Mouse (Mus musculus) thymus, postnatal 10 days (tissue): ENCODE results near the gene Srd5a1.
"Not testable (repeated sequence)": the region's sequence is repeated elsewhere in the genome, so short reads cannot be mapped to it uniquely, and the experiment has no call there.

Experiments used
- DNase-seq, 2 experiments: peaks; one replicate each; pipeline ENCODE4 v3.0.0; 2021; ENCODE audit warnings: low spot score in 2 of 2

Srd5a1 gene

GRCm38 (mm10) chr13:69624510-69624909 lies 13.3 kb upstream of the Srd5a1 start:
- DNase-seq: no peak

GRCm38 (mm10) chr13:69623843-69624242 lies 12.6 kb upstream of the Srd5a1 start:
- no peak for DNase-seq

- DNase-seq: no peak
Observed at GRCm38 (mm10) chr13:69616716-69617115, 5.5 kb upstream of the Srd5a1 start.

GRCm38 (mm10) chr13:69612175-69612544 lies 918 bp upstream of the Srd5a1 start:
- DNase-seq: no peak

GRCm38 (mm10) chr13:69610751-69611397 lies 368 bp downstream of the Srd5a1 start:
- peak; percentile 15 to 56 for DNase-seq

- DNase-seq: no peak
Observed at GRCm38 (mm10) chr13:69608734-69609133, 2.5 kb downstream of the Srd5a1 start.

GRCm38 (mm10) chr13:69604670-69605069 lies 6.6 kb downstream of the Srd5a1 start:
- DNase-seq: no peak

GRCm38 (mm10) chr13:69601321-69601720 lies 9.9 kb downstream of the Srd5a1 start:
- DNase-seq: no peak

GRCm38 (mm10) chr13:69600863-69601262 lies 10.4 kb downstream of the Srd5a1 start:
- DNase-seq: not testable (repeated sequence)

GRCm38 (mm10) chr13:69598867-69599266 lies 12.4 kb downstream of the Srd5a1 start:
- DNase-seq: no peak

- no peak for DNase-seq
Observed at GRCm38 (mm10) chr13:69596515-69596914, 14.7 kb downstream of the Srd5a1 start.

GRCm38 (mm10) chr13:69595911-69596310 lies 15.3 kb downstream of the Srd5a1 start:
- DNase-seq: no peak

GRCm38 (mm10) chr13:69594577-69595256 lies 16.5 kb downstream of the Srd5a1 start:
- DNase-seq: no peak

- no peak for DNase-seq
Observed at GRCm38 (mm10) chr13:69593453-69593852, 17.8 kb downstream of the Srd5a1 start.

GRCm38 (mm10) chr13:69592226-69592625 lies 19.0 kb downstream of the Srd5a1 start:
- DNase-seq: no peak

- DNase-seq: no peak
Observed at GRCm38 (mm10) chr13:69591338-69591737, 19.9 kb downstream of the Srd5a1 start.

GRCm38 (mm10) chr13:69588263-69588662 lies 23.0 kb downstream of the Srd5a1 start:
- DNase-seq: no peak

- DNase-seq: no peak
Observed at GRCm38 (mm10) chr13:69587849-69588248, 23.4 kb downstream of the Srd5a1 start.

GRCm38 (mm10) chr13:69586337-69586736 lies 24.9 kb downstream of the Srd5a1 start:
- DNase-seq: no peak

- DNase-seq: no peak
Observed at GRCm38 (mm10) chr13:69585828-69586227, 25.4 kb downstream of the Srd5a1 start.

- DNase-seq: no peak
Observed at GRCm38 (mm10) chr13:69583591-69583990, 27.7 kb downstream of the Srd5a1 start.

GRCm38 (mm10) chr13:69582411-69582810 lies 28.8 kb downstream of the Srd5a1 start:
- no peak for DNase-seq

GRCm38 (mm10) chr13:69577181-69577834 lies 33.9 kb downstream of the Srd5a1 start:
- DNase-seq: no peak
